Mouse (Mus musculus) layer of hippocampus, postnatal 36 days (tissue): ENCODE measurements around the gene Vmn1r46. TPM values are rescaled to one million over a fixed set of nuclear protein-coding genes. Genes with fewer than 3 reads are reported as not detected.
"Not testable (repeated sequence)": the region's sequence is repeated elsewhere in the genome, so short reads cannot be mapped to it uniquely, and the experiment has no call there.

Experiments used
- DNase-seq, 2 experiments: peaks; one replicate each; pipeline ENCODE4 v3.0.0; 2022
- total RNA-seq, 2 experiments: library from RNA; stranded (reverse); gene quantifications; 2 replicates each; pipeline ENCODE4 v1.2.3; 2021

Gene Vmn1r46
- not detected for total RNA-seq

- DNase-seq = no peak
Measured at GRCm38 (mm10) chr6:89969013-89969412, at the start of gene Vmn1r46. Gene Vmn1r46, plus strand, starts transcription at chr6:89969313.

- DNase-seq = not testable (repeated sequence)
Measured at GRCm38 (mm10) chr6:89940498-89940897, 28.6 kb upstream of the Vmn1r46 start, which contains the start of gene Vmn1r45. Gene Vmn1r45, minus strand, starts transcription at chr6:89940598.

GRCm38 (mm10) chr6:89940926-89941325 is 28.2 kb upstream of the Vmn1r46 start:
- no peak for DNase-seq

GRCm38 (mm10) chr6:89953556-89953955 is 15.6 kb upstream of the Vmn1r46 start:
- DNase-seq = no peak

- no peak for DNase-seq
Measured at GRCm38 (mm10) chr6:89966341-89966740, 2.8 kb upstream of the Vmn1r46 start.

DNA sequence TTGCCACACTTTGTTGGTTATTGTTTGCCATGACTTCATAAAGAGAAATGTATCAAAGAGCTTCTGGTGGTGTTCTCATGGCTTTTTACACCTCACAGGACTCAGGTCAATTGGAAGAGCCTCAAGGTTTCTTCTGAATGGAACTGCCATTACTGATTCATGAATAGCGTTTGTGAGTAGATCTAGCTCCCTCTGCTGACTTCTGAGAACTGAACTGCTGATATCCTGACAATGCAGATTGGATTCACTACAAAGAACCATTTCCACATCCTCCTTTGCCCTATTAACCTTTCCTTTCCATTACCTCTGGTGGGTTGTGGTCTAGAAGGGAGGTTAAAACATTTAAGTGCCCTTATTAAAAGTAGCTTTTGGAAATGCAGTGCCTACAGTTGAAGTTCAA is 16.9 kb downstream of the Vmn1r46 start:
- DNase-seq = no peak

- DNase-seq = not testable (repeated sequence)
Measured at GRCm38 (mm10) chr6:90015847-90016246, 46.7 kb downstream of the Vmn1r46 start, which contains the start of gene Vmn1r47. Gene Vmn1r47, plus strand, starts transcription at chr6:90016147.

Other genes with a start within 250 kb of the Vmn1r46 start
- not detected for gene Vmn1r41, start 228.5 kb upstream of the Vmn1r46 start, total RNA-seq
- not detected for gene Vmn1r42, start 92.9 kb upstream of the Vmn1r46 start, total RNA-seq
- gene Vmn1r43, start 92.9 kb upstream of the Vmn1r46 start, total RNA-seq = not detected
- not detected for gene Vmn1r44, start 85.7 kb upstream of the Vmn1r46 start, total RNA-seq
- gene Vmn1r45, start 28.7 kb upstream of the Vmn1r46 start, total RNA-seq = not detected
- gene Vmn1r47, start 46.8 kb downstream of the Vmn1r46 start, total RNA-seq = not detected
- gene Vmn1r48, start 67.5 kb downstream of the Vmn1r46 start, total RNA-seq = not detected
- not detected for gene Vmn1r49, start 109.2 kb downstream of the Vmn1r46 start, total RNA-seq
- gene Vmn1r50, start 132.1 kb downstream of the Vmn1r46 start, total RNA-seq = not detected
- not detected for gene Vmn1r51, start 153.3 kb downstream of the Vmn1r46 start, total RNA-seq
- gene Vmn1r52, start 205.5 kb downstream of the Vmn1r46 start, total RNA-seq = not detected
- not detected for gene V1ra8, start 233.5 kb downstream of the Vmn1r46 start, total RNA-seq